Mouse (Mus musculus) testis, adult 2 months (tissue): Measurements from ENCODE around the gene Sncb.

Experiments
- CTCF ChIP-seq: fragments of 200-500 bp; IDR thresholded peaks from 2 replicates; pipeline ENCODE4 v1.5.1; 2012; ENCODE audit warnings: low read depth, mild to moderate bottlenecking, inconsistent platforms, low read length, moderate library complexity; ENCODE audit not compliant: control insufficient read depth, insufficient read depth, insufficient replicate concordance
- POLR2A ChIP-seq: fragments of 200-500 bp; IDR thresholded peaks from 2 replicates; pipeline ENCODE4 v1.6.1; 2012; ENCODE audit warnings: low read depth, mild to moderate bottlenecking, inconsistent platforms, low read length, moderate library complexity; ENCODE audit not compliant: control insufficient read depth

- TF ChIP-seq POLR2A, result no peak
- no peak for TF ChIP-seq CTCF
Observed at GRCm38 (mm10) chr13:54748721-54749060, 17.7 kb downstream of the Sncb start.
